Mouse (Mus musculus): ENCODE measurements at regions not wholly inside any gene's neighbourhood (a gene's known extent, or its start where the extent isn't known, plus 50 kb on each side); places are given as distances from the start of the nearest gene placed in this dataset.

DNA sequence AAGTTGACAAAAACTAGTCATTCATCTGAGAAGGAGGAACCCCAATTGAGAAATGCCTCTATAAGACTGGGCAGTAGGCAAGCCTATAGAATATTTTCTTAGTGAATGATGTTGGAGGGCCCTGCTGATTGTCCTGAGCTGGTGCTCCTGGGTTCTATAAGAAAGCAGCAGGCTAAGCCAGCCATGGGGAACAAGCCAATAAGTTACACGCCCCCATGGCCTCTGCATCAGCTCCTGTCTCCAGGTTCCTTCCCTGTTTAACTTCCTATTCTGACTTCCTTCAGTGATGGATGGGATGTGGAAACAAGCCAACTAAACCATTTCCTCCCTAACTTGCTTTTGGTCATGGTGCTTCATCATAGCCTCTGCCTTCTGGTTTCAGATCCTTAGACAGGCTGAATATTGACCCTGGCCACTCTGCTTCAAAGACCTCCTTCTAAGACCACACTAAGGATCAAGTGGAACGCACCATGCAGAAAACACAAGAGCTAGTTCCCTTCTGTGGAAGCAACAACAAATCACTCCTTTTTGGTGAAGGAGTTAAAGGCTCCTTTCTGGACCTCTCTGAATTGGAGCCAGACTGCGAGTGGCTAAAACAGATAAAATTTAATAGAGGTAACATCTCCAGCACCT is 76.7 kb downstream of the Tomm20 start:
- TF ChIP-seq POLR2A (IDR thresholded peaks at IDR 0.05; ENCODE audit: low read depth, low read length) (no peak), CTCF (IDR thresholded peaks at IDR 0.05; ENCODE audit: extremely low read depth, insufficient read length, insufficient replicate concordance, low read depth, low read length) (no peak)

All from small intestine, adult 2 months (tissue).